Mouse (Mus musculus): ENCODE measurements at regions not wholly inside any gene's neighbourhood (a gene's known extent, or its start where the extent isn't known, plus 50 kb on each side); places are given as distances from the start of the nearest gene placed in this dataset.

- Histone ChIP-seq H3K27ac (ENCODE audit: insufficient read depth, low read depth, low read length) (no peak overlapping the region), H3K4me3 (ENCODE audit: low read depth, low read length) (no peak overlapping the region), H3K36me3 (ENCODE audit: control insufficient read depth, insufficient read depth, low read length) (no peaks in the 10 kb centered on the region), H3K27me3 (ENCODE audit: control insufficient read depth, insufficient read depth, low read length) (no peaks in the 10 kb centered on the region), H3K4me1 (ENCODE audit: control insufficient read depth, insufficient read depth, insufficient read length, low read length) (no peaks in the 10 kb centered on the region)
- TF ChIP-seq POLR2A (IDR thresholded peaks at IDR 0.05; ENCODE audit: low read depth, low read length) (no peak), CTCF (IDR thresholded peaks at IDR 0.05; ENCODE audit: extremely low read depth, insufficient read length, insufficient replicate concordance, low read depth, low read length) (no peak)
These were observed 190.3 kb downstream of the Zfp326 start for GRCm38 (mm10) chr5:106066706-106067105.

GRCm38 (mm10) chr5:106064366-106064765 lies 188.0 kb downstream of the Zfp326 start:
- H3K4me1 ChIP-seq (ENCODE audit: control insufficient read depth, insufficient read depth, insufficient read length, low read length): no peaks in the 10 kb centered on the region
- no peak overlapping the region for H3K4me3 ChIP-seq (ENCODE audit: low read depth, low read length)
- H3K27ac ChIP-seq (ENCODE audit: insufficient read depth, low read depth, low read length): no peak overlapping the region
- no peaks in the 10 kb centered on the region for H3K27me3 ChIP-seq (ENCODE audit: control insufficient read depth, insufficient read depth, low read length)
- H3K36me3 ChIP-seq (ENCODE audit: control insufficient read depth, insufficient read depth, low read length): no peaks in the 10 kb centered on the region
- 82% methylated on average over 7 of the region's 7 CpGs for WGBS
- TF ChIP-seq CTCF (IDR thresholded peaks at IDR 0.05; ENCODE audit: extremely low read depth, insufficient read length, insufficient replicate concordance, low read depth, low read length): no peak
- no peak for TF ChIP-seq POLR2A (IDR thresholded peaks at IDR 0.05; ENCODE audit: low read depth, low read length)

GRCm38 (mm10) chr5:106062926-106063325 lies 186.6 kb downstream of the Zfp326 start:
- no peak overlapping the region for H3K27ac ChIP-seq (ENCODE audit: insufficient read depth, low read depth, low read length)
- H3K4me3 ChIP-seq (ENCODE audit: low read depth, low read length): no peak overlapping the region
- H3K4me1 ChIP-seq (ENCODE audit: control insufficient read depth, insufficient read depth, insufficient read length, low read length): no peaks in the 10 kb centered on the region
- 89% methylated on average over 6 of the region's 6 CpGs for WGBS
- no peaks in the 10 kb centered on the region for H3K36me3 ChIP-seq (ENCODE audit: control insufficient read depth, insufficient read depth, low read length)
- TF ChIP-seq CTCF (IDR thresholded peaks at IDR 0.05; ENCODE audit: extremely low read depth, insufficient read length, insufficient replicate concordance, low read depth, low read length) (no peak), POLR2A (IDR thresholded peaks at IDR 0.05; ENCODE audit: low read depth, low read length) (no peak)
- no peaks in the 10 kb centered on the region for H3K27me3 ChIP-seq (ENCODE audit: control insufficient read depth, insufficient read depth, low read length)

- Histone ChIP-seq H3K4me3 (ENCODE audit: low read depth, low read length) (no peak overlapping the region), H3K27ac (ENCODE audit: insufficient read depth, low read depth, low read length) (no peak overlapping the region), H3K36me3 (ENCODE audit: control insufficient read depth, insufficient read depth, low read length) (no peaks in the 10 kb centered on the region), H3K27me3 (ENCODE audit: control insufficient read depth, insufficient read depth, low read length) (no peaks in the 10 kb centered on the region), H3K4me1 (ENCODE audit: control insufficient read depth, insufficient read depth, insufficient read length, low read length) (no peaks in the 10 kb centered on the region)
- WGBS: 16% methylated on average over 9 of the region's 9 CpGs
- TF ChIP-seq POLR2A (IDR thresholded peaks at IDR 0.05; ENCODE audit: low read depth, low read length) (no peak), CTCF (IDR thresholded peaks at IDR 0.05; ENCODE audit: extremely low read depth, insufficient read length, insufficient replicate concordance, low read depth, low read length) (no peak)
These were observed 180.3 kb downstream of the Zfp326 start for GRCm38 (mm10) chr5:106056631-106057030.

GRCm38 (mm10) chr5:106055221-106055620 lies 178.9 kb downstream of the Zfp326 start:
- H3K4me3 ChIP-seq (ENCODE audit: low read depth, low read length): no peak overlapping the region
- WGBS: 47% methylated on average over 8 of the region's 8 CpGs
- TF ChIP-seq POLR2A (IDR thresholded peaks at IDR 0.05; ENCODE audit: low read depth, low read length): no peak
- TF ChIP-seq CTCF (IDR thresholded peaks at IDR 0.05; ENCODE audit: extremely low read depth, insufficient read length, insufficient replicate concordance, low read depth, low read length): no peak
- H3K36me3 ChIP-seq (ENCODE audit: control insufficient read depth, insufficient read depth, low read length): no peaks in the 10 kb centered on the region
- H3K4me1 ChIP-seq (ENCODE audit: control insufficient read depth, insufficient read depth, insufficient read length, low read length): no peaks in the 10 kb centered on the region
- H3K27me3 ChIP-seq (ENCODE audit: control insufficient read depth, insufficient read depth, low read length): no peaks in the 10 kb centered on the region
- H3K27ac ChIP-seq (ENCODE audit: insufficient read depth, low read depth, low read length): no peak overlapping the region

GRCm38 (mm10) chr5:106051026-106051425 lies 174.7 kb downstream of the Zfp326 start:
- no peak overlapping the region for H3K4me3 ChIP-seq (ENCODE audit: low read depth, low read length)

GRCm38 (mm10) chr5:106044878-106045585 lies 168.7 kb downstream of the Zfp326 start:
- no peaks in the 10 kb centered on the region for H3K4me1 ChIP-seq (ENCODE audit: control insufficient read depth, insufficient read depth, insufficient read length, low read length)
- H3K27ac ChIP-seq (ENCODE audit: insufficient read depth, low read depth, low read length): no peak overlapping the region
- TF ChIP-seq CTCF (IDR thresholded peaks at IDR 0.05; ENCODE audit: extremely low read depth, insufficient read length, insufficient replicate concordance, low read depth, low read length): no peak
- TF ChIP-seq POLR2A (IDR thresholded peaks at IDR 0.05; ENCODE audit: low read depth, low read length): no peak
- no peaks in the 10 kb centered on the region for H3K27me3 ChIP-seq (ENCODE audit: control insufficient read depth, insufficient read depth, low read length)
- H3K4me3 ChIP-seq (ENCODE audit: low read depth, low read length): no peak overlapping the region
- 79% methylated on average over 12 of the region's 12 CpGs for WGBS
- H3K36me3 ChIP-seq (ENCODE audit: control insufficient read depth, insufficient read depth, low read length): no peaks in the 10 kb centered on the region

More at GRCm38 (mm10) chr5:106051026-106051425, 174.7 kb downstream of the Zfp326 start:
- TF ChIP-seq POLR2A (IDR thresholded peaks at IDR 0.05; ENCODE audit: low read depth, low read length): no peak
- no peak for TF ChIP-seq CTCF (IDR thresholded peaks at IDR 0.05; ENCODE audit: extremely low read depth, insufficient read length, insufficient replicate concordance, low read depth, low read length)
- WGBS: 83% methylated on average over 8 of the region's 8 CpGs
- H3K27me3 ChIP-seq (ENCODE audit: control insufficient read depth, insufficient read depth, low read length): no peaks in the 10 kb centered on the region
- H3K4me1 ChIP-seq (ENCODE audit: control insufficient read depth, insufficient read depth, insufficient read length, low read length): no peaks in the 10 kb centered on the region
- no peaks in the 10 kb centered on the region for H3K36me3 ChIP-seq (ENCODE audit: control insufficient read depth, insufficient read depth, low read length)
- H3K27ac ChIP-seq (ENCODE audit: insufficient read depth, low read depth, low read length): no peak overlapping the region

All from small intestine, adult 2 months (tissue).